Mouse (Mus musculus): ENCODE measurements around the gene Cd81. TPM values are rescaled to one million over a fixed set of nuclear protein-coding genes. Genes with fewer than 3 reads are reported as not detected.

The Cd81 gene
- total and polyA plus RNA-seq, 2 experiments, result 420 to 625 TPM

DNA sequence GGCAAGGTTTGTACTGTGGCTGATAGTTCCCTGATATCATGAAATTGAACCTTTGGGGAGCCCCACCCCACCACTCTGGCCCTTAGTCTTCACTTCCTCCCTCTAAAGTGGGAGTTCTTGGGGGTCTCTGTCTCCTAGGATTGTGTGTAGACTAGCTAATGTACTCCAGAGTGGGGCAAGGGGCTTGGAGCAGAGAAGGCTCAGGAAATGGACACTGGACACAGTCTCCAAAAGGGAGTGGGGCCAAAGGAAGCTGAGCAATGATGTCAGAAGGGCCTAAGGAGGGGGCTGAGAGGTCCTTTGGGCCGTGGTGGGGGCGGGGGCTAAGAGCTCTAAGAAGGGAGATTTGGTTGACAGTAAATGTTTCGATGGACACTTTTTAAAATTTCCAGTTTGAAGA, 2.5 kb downstream of the Cd81 start:
- no peaks in the 10 kb centered on the region; the same call in 1 of the 2 replicates for H3K36me3 ChIP-seq (ENCODE audit: control insufficient read depth, insufficient read depth, low read length)
- TF ChIP-seq CTCF (IDR thresholded peaks at IDR 0.05; ENCODE audit: low read depth, low read length) (no peak), POLR2A (IDR thresholded peaks at IDR 0.05; ENCODE audit: extremely low read depth, insufficient read depth, low read length) (no peak)
- H3K27me3 ChIP-seq (ENCODE audit: control insufficient read depth, insufficient read depth, low read length), result no peaks in the 10 kb centered on the region
- no peak overlapping the region for H3K4me3 ChIP-seq (ENCODE audit: insufficient read depth, low read depth, low read length)
- peak overlapping the region; percentile 40 for H3K9ac ChIP-seq (ENCODE audit: low read depth, low read length)
- peaks cover 49% of the 10 kb centered on the region for H3K79me2 ChIP-seq (ENCODE audit: control insufficient read depth, insufficient read depth, low read length)
- WGBS, result 70% methylated on average over 3 of the region's 3 CpGs
- peaks cover 61% of the 10 kb centered on the region for H3K4me1 ChIP-seq (ENCODE audit: control insufficient read depth, insufficient read depth, low read length)
- 0 out of 2 replicates have a peak overlapping the region, but pooled peaks have one; percentile 8 for H3K27ac ChIP-seq (replicated peaks; ENCODE audit: insufficient read depth, low read depth, low read length)
- no peak for DNase-seq (ENCODE audit: extremely low read depth, low read depth, low spot score)

DNA sequence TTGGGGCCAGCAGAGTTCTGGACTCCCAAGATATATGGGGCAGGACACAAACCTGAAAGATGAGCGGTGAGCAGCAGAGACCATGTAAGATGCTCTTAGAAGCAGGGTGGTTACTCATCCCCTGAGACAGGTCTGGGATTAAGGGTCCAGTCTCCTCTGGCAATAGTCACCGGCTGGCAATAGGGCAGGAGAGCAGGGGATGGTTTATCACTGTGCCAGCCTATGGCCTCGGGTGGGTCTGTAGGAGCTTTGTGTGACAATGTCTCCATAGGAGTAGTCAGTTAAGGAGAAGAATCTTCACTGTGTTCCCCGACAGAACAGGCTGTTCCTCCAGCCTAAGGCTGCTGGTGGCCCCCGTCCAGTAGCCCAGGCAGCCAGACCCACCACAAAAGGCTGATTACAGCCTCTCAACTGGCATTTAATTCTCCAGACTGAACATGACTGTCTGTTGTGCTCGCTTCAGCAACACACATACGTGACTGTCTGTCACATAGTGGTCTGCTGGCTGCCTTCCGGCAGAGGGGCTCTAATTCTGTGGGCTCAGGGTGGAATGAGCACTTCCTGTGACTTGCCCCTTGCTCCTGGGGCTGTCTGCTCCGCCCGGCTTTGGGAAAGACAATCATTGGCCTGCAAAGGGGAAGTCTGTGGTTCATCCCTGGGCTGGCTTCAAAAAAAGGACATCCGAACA, 3.1 kb downstream of the Cd81 start:
- H3K4me1 ChIP-seq (ENCODE audit: control insufficient read depth, insufficient read depth, low read length), result peaks cover 56% of the 10 kb centered on the region
- no peak for DNase-seq (ENCODE audit: extremely low read depth, low read depth, low spot score)
- peak overlapping the region; percentile 40 for H3K9ac ChIP-seq (ENCODE audit: low read depth, low read length)
- H3K27me3 ChIP-seq (ENCODE audit: control insufficient read depth, insufficient read depth, low read length), result no peaks in the 10 kb centered on the region
- H3K36me3 ChIP-seq (ENCODE audit: control insufficient read depth, insufficient read depth, low read length), result no peaks in the 10 kb centered on the region; the same call in 1 of the 2 replicates
- peaks cover 53% of the 10 kb centered on the region for H3K79me2 ChIP-seq (ENCODE audit: control insufficient read depth, insufficient read depth, low read length)
- H3K27ac ChIP-seq (replicated peaks; ENCODE audit: insufficient read depth, low read depth, low read length), result no peak overlapping the region; the same call in 1 of the 2 replicates
- 67% methylated on average over 11 of the region's 11 CpGs for WGBS
- no peak for TF ChIP-seq POLR2A (IDR thresholded peaks at IDR 0.05; ENCODE audit: extremely low read depth, insufficient read depth, low read length)
- no peak for TF ChIP-seq CTCF (IDR thresholded peaks at IDR 0.05; ENCODE audit: low read depth, low read length)
- H3K4me3 ChIP-seq (ENCODE audit: insufficient read depth, low read depth, low read length), result no peak overlapping the region

GRCm38 (mm10) chr7:143057023-143057422, 4.5 kb downstream of the Cd81 start:
- H3K4me1 ChIP-seq (ENCODE audit: control insufficient read depth, insufficient read depth, low read length), result peaks cover 50% of the 10 kb centered on the region
- H3K36me3 ChIP-seq (ENCODE audit: control insufficient read depth, insufficient read depth, low read length), result peaks cover 4% of the 10 kb centered on the region; the same call in 1 of the 2 replicates
- DNase-seq (ENCODE audit: extremely low read depth, low read depth, low spot score), result no peak
- H3K27ac ChIP-seq (replicated peaks; ENCODE audit: insufficient read depth, low read depth, low read length), result peak overlapping the region; percentile 67
- WGBS, result 75% methylated on average over 5 of the region's 5 CpGs
- H3K27me3 ChIP-seq (ENCODE audit: control insufficient read depth, insufficient read depth, low read length), result no peaks in the 10 kb centered on the region
- H3K79me2 ChIP-seq (ENCODE audit: control insufficient read depth, insufficient read depth, low read length), result peaks cover 53% of the 10 kb centered on the region
- no peak overlapping the region for H3K9ac ChIP-seq (ENCODE audit: low read depth, low read length)
- no peak overlapping the region for H3K4me3 ChIP-seq (ENCODE audit: insufficient read depth, low read depth, low read length)
- no peak for TF ChIP-seq CTCF (IDR thresholded peaks at IDR 0.05; ENCODE audit: low read depth, low read length)
- TF ChIP-seq POLR2A (IDR thresholded peaks at IDR 0.05; ENCODE audit: extremely low read depth, insufficient read depth, low read length), result no peak

DNA sequence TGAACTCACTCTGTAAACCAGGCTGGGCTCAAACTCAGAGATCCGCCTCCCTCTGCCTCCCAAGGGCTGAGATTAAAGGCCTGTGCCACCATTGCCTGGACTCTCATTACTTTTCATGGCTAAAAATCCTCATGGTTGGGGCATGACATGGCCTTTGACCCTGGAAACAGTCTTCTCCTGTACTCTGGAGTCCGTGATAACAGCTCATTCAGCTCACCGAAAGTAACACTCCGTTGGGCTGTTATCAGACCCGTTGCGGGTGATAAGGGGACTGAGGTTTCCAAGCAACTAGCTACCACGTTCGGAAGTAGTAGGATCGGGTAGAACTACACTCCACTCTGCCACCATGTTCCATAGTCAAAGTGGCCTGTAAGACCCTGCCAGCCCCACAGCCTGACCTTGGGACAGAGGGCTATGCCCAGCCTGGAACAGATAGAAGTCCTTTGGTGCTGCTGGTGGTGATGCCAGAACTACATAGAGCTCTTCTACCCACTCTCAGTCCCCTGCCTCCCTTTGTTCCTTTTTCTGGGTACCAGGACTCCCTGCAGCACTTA, 5.2 kb downstream of the Cd81 start:
- H3K4me1 ChIP-seq (ENCODE audit: control insufficient read depth, insufficient read depth, low read length), result peaks cover 49% of the 10 kb centered on the region
- H3K9ac ChIP-seq (ENCODE audit: low read depth, low read length), result peak overlapping the region; percentile 11; the same call in 1 of the 2 replicates
- no peak overlapping the region for H3K4me3 ChIP-seq (ENCODE audit: insufficient read depth, low read depth, low read length)
- DNase-seq (ENCODE audit: extremely low read depth, low read depth, low spot score), result peak; percentile 80
- H3K36me3 ChIP-seq (ENCODE audit: control insufficient read depth, insufficient read depth, low read length), result peaks cover 7% of the 10 kb centered on the region; the same call in 1 of the 2 replicates
- peak overlapping the region; percentile 67 for H3K27ac ChIP-seq (replicated peaks; ENCODE audit: insufficient read depth, low read depth, low read length)
- 7% methylated on average over 9 of the region's 9 CpGs for WGBS
- peaks cover 53% of the 10 kb centered on the region for H3K79me2 ChIP-seq (ENCODE audit: control insufficient read depth, insufficient read depth, low read length)
- TF ChIP-seq CTCF (IDR thresholded peaks at IDR 0.05; ENCODE audit: low read depth, low read length) (no peak), POLR2A (IDR thresholded peaks at IDR 0.05; ENCODE audit: extremely low read depth, insufficient read depth, low read length) (no peak)
- H3K27me3 ChIP-seq (ENCODE audit: control insufficient read depth, insufficient read depth, low read length), result no peaks in the 10 kb centered on the region

DNA sequence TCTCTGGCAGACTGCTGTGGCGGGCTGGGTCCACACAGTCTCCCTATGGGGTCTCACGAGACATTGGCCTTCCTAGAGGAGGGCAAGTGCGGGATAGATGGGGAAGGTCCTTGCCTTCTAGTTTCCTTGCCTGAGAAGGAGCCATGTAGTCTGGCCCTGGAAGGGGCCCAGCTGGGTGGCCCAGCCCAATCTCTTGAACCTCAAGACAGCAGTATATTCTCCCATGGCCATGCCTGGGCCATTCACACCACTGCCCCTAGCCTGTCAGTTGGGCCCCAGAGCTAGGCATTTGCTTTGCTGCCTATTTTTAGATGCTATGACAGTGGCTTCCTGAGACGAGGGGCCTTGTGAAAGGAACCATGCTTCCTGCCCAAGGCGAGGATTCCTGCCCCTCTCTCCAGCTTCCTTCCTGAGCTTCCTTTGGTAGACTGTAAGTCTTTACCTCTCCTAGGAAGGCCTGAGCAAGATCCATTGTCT, 5.7 kb downstream of the Cd81 start:
- H3K36me3 ChIP-seq (ENCODE audit: control insufficient read depth, insufficient read depth, low read length), result peaks cover 12% of the 10 kb centered on the region; the same call in 1 of the 2 replicates
- H3K79me2 ChIP-seq (ENCODE audit: control insufficient read depth, insufficient read depth, low read length), result peaks cover 48% of the 10 kb centered on the region
- DNase-seq (ENCODE audit: extremely low read depth, low read depth, low spot score), result no peak
- 72% methylated on average over 5 of the region's 5 CpGs for WGBS
- H3K4me1 ChIP-seq (ENCODE audit: control insufficient read depth, insufficient read depth, low read length), result peaks cover 49% of the 10 kb centered on the region
- no peaks in the 10 kb centered on the region for H3K27me3 ChIP-seq (ENCODE audit: control insufficient read depth, insufficient read depth, low read length)
- H3K9ac ChIP-seq (ENCODE audit: low read depth, low read length), result peak overlapping the region; percentile 11; the same call in 1 of the 2 replicates
- no peak for TF ChIP-seq POLR2A (IDR thresholded peaks at IDR 0.05; ENCODE audit: extremely low read depth, insufficient read depth, low read length)
- no peak for TF ChIP-seq CTCF (IDR thresholded peaks at IDR 0.05; ENCODE audit: low read depth, low read length)
- peak overlapping the region; percentile 67 for H3K27ac ChIP-seq (replicated peaks; ENCODE audit: insufficient read depth, low read depth, low read length)
- no peak overlapping the region for H3K4me3 ChIP-seq (ENCODE audit: insufficient read depth, low read depth, low read length)

Measured in liver, adult 2 months (tissue).